Mouse (Mus musculus) retina, adult 2 months (tissue): ENCODE measurements around the gene Slc2a4.
"Not testable (repeated sequence)": the region's sequence is repeated elsewhere in the genome, so short reads cannot be mapped to it uniquely, and the experiment has no call there.

Source experiments
- DNase-seq: peaks from one replicate; pipeline ENCODE4 v3.0.0-alpha.2; 2012; ENCODE audit warnings: low read depth, low spot score

Gene Slc2a4

DNA sequence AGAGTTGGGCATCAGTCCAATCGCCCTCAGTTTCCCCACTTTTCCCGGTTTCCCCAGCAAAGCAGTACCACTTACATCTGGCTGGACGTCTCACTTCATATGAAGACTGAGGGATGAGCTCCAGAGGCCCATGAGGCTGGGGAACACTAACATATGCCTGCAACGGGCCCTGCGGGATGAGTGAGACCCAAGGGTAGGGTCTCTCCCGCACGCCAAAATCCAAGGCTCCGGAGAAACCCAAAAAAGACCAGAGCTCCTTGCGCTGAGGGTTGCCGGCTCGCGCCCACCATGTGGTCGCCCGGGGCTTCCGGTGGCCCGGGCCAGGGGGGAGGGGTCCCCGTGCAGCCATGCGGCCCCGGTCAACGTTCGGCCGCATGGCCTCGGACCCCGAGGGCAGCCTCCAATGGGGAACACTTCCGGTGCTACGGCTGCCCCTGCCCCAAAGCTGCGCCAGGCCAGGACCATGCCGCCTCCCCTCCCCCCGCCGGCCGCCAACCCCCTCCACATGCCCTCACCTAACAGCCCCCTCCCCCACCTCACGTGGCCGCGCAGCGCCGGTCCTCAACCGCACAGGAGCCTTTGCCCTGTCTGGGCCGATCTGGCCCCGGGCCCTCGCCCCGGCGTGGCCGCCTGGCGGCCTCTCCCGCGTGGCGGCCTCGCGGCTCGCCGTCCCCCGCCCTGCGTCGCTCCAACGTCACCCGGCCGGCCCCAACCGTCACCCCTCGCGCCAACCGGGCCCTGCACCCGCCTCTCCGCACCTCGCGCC lies 27.5 kb downstream of the Slc2a4 start:
- no peak for DNase-seq

- DNase-seq: no peak
These were observed 28.2 kb downstream of the Slc2a4 start for GRCm38 (mm10) chr11:69919661-69920265.

GRCm38 (mm10) chr11:69919053-69919452 lies 28.9 kb downstream of the Slc2a4 start:
- DNase-seq: no peak

DNA sequence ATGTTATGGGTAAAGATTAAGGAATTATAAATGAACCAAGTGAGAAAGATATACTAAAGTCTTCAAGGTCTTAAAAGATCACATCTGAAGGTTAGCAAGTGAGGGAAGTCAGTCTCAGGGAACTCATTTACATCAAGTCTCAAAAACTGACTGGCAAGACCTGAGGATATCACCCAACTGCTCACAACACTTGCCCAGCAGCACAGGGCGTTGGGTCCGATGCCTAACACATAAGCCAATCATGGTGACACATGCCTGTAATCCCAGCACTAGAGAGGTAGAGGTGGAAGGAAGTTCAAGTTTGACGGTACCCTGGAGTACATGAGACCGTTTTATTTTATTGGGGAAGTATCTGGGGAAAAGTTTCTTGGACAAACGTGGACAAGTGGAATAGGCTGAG lies 29.9 kb downstream of the Slc2a4 start:
- no peak for DNase-seq

GRCm38 (mm10) chr11:69917379-69917948 lies 30.5 kb downstream of the Slc2a4 start:
- DNase-seq: no peak

- not testable (repeated sequence) for DNase-seq
These were observed 31.2 kb downstream of the Slc2a4 start for GRCm38 (mm10) chr11:69916652-69917378.

GRCm38 (mm10) chr11:69915667-69916627 lies 32.0 kb downstream of the Slc2a4 start:
- no peak for DNase-seq

DNA sequence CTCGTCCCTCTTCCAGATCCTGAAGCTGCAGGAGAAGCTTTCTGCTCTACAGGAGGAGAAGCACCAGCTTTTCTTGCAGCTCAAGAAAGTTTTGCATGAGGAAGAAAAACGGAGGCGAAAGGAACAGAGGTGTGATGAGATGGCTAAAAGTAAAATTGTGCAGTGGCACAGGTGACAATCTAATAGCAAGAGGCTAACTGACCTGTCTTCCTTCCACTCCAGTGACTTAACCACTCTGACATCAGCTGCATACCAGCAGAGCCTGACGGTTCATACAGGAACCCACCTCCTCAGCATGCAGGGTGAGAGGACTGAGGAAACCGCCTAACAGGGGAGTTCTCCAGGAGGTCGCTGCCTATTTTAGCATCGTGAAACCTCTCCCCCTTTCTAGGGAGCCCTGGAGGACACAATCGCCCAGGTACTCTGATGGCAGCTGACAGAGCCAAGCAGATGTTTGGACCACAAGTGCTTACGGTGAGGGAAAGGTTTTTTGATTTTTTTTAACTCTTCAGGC lies 33.0 kb downstream of the Slc2a4 start:
- no peak for DNase-seq

- no peak for DNase-seq
These were observed 33.6 kb downstream of the Slc2a4 start for GRCm38 (mm10) chr11:69914372-69914764.

- peak; percentile 95 for DNase-seq
These were observed 34.2 kb downstream of the Slc2a4 start, which contains the start of gene Gps2 for GRCm38 (mm10) chr11:69913554-69914371. TSS of gene Gps2 (plus strand) at chr11:69913888.

- no peak for DNase-seq
These were observed 35.1 kb downstream of the Slc2a4 start for GRCm38 (mm10) chr11:69912716-69913530.

DNA sequence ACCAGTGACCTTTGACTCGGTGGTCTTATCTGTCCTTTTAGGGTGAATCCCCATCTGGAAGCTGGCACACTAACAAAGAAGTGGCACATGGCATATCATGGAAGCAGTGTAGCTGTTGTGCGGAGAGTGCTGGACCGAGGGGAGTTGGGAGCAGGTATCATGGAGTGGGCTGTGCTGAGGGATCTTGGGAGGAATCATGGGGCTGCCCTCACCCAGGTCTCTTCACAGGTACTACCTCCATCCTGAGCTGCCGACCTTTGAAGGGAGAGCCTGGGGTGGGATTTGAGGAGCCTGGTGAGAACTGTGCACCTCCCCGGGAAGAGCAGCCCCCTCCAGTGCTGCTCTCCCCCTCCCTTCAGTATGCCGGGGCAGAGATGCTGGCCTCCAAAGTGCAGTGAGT lies 36.3 kb downstream of the Slc2a4 start:
- no peak for DNase-seq

- DNase-seq: no peak
These were observed 37.0 kb downstream of the Slc2a4 start for GRCm38 (mm10) chr11:69910781-69911560.

GRCm38 (mm10) chr11:69910177-69910576 lies 37.8 kb downstream of the Slc2a4 start:
- no peak for DNase-seq

DNA sequence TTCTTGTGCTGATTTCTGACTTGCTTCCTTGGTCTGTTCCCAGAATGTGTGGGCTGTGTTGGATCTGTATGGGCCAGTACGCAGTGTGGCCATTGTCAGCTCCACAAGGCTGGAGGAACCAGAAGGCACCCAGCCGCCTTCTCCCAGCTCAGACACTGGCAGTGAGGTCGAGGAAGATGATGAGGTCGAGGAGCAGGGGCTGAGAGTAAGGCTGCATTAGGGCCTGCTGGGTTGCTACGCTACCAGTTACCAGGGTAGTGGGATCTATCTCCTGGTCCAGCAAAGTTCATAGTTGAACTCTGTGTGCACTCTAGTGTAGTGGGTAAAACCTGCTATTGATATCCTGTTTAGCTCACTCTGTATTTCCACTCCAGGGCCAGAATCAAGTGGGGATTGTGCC lies 38.8 kb downstream of the Slc2a4 start:
- no peak for DNase-seq

DNA sequence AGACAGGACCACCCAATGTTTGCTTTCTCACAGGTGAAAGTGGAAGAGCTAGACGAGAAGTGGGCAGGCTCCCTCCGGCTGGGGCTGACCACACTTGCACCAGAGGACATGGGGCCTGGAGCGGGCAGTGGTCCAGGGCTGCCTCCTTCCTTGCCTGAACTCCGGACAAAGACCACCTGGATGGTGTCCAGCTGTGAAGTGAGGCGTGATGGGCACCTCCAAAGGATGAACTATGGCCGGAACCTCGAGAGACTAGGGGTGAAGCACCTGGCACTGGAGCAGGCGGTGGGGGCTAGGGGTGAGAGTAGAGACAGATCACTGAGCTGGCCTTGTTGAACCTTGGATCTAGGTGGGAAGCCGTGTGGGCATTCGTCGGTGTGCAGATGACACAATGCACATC lies 39.3 kb downstream of the Slc2a4 start:
- no peak for DNase-seq

DNA sequence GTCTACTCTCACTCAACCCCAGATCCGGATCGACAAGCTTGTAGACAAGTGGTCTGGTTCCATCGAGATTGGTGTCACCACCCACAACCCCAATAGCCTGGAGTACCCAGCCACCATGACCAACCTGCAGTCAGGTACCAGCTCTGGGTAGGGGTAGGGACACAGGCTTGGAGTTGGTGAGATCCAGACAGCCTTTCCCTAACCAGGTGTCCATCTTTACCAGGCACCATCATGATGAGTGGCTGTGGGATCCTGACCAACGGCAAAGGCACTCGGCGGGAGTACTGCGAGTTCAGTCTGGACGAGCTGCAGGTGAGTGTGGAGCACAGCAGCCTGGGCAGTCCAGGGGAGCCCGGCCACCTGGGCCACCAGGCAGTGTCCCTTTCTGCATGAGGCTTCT lies 43.7 kb downstream of the Slc2a4 start:
- DNase-seq: no peak

- no peak for DNase-seq
These were observed 45.0 kb downstream of the Slc2a4 start for GRCm38 (mm10) chr11:69902972-69903371.
